Mouse (Mus musculus) cerebellum, postnatal 14 days (tissue): ENCODE measurements around the gene Afap1l2.
A peak's percentile ranks its signal among the peaks of the same experiment; 100 is the strongest.

Experiments used
- DNase-seq, 2 experiments: peaks; one replicate each; pipeline ENCODE4 v3.0.0; 2021; ENCODE audit warnings: mixed read lengths in 2 of 2

The Afap1l2 gene

DNA sequence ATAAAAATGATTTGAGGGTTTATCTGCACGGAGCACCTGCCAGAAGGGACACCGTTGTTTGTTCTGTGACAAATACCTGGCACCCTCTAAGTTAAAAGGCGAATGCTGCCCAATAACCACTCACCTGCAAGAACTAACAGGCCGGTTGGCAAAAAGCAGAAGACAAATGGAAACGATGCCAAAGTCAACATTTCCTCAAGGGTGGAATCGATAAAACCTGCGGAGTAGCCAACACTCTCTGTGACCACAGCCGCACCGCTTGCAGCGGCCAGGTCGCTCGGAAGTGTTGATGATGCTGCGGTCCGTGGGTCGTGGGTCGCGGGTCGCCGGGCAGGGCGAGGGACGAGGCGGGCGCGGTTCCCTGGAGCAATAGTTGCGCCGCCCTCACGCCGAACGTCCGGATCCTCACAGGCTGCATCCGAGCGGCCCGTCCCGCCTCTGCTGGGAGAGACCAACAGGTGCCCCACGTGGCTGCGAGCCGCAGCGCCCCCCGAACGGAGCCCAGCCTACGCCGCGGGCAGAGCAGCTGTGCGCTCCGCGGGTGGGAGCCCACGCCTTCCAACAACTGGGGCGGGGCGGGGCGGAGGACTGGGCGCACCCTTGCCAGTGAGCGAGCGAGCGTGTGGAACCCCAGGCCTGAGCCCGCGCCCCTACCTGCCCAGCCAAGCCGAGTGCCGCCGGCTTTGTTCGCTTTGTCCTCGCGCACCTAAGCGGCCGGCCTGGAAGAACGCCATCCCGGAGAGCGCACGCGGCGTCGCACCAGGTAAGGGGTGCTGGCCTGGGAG, 134.0 kb downstream of the Afap1l2 start, which contains the start of gene Vwa2:
Gene Vwa2 (plus strand): TSS at position 434 of the 785 bp plus-strand sequence.
- peak; percentile 28 to 34 for DNase-seq

DNA sequence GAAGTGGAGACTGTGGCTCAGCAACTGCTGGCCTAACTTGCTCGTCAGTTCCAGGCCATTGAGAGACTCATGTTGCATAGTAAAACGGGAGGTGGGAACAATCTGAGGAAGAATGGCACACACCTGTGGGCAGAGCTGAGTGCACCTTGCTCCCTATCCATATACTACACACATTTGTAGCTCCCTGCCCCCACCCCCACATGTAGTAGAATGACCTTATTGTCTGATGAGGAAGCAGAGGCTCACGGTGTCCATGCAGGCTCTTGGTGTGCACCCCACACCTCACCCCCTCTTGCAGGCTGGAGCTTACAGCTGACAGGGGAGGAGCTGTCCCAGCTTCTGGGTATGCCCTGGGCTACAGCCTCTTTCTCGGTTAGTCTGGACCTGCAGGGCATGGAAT, 140.3 kb downstream of the Afap1l2 start:
- DNase-seq: no peak
